24 mouse cellular contexts compared by ENCODE assay signal in the genomic region with DNA sequence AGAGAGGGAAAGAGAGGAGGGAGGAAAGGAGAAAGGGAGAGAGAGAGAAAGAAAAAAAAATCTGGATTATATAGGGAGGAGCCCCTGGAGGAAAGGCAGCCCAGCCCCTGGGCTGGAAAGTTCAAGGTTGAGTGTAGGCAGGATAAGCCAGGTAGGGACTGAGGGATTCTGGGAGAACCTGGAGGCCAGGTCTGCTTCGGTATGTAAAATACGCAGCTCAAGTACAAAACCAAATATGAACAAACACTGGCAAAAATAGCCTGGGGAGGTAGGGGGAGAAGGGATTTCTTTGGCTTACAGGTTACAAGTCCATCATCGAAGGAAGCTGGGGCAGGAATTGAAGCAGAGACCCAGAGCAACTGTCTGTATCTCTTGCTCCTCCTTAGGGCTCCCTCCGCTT. TPM values are rescaled to one million over a fixed set of nuclear protein-coding genes. Genes with fewer than 3 reads are reported as not detected.
DNase-seq lines count a peak whose midpoint lies in the region; ATAC-seq and TF ChIP-seq lines count a peak whose summit lies in the region.
"Had no signal": no experiment of that assay in that cellular context is flagged by ENCODE, and none has a peak within 500 bp of the region (broad histone marks: within the 10 kb centered on the region; RNA-seq: fewer than 3 reads in every experiment).

No protein-coding gene starts in this region.

- H3K27ac ChIP-seq in lung, postnatal 0 days (ENCODE audit: low read length), result 0 out of 2 replicates have a peak overlapping the region, but pooled peaks have one; percentile 21
- H3K27ac ChIP-seq: forebrain, embryonic 10.5 days; gastrocnemius, adult 2 months; heart, embryonic 15.5 days; hindbrain, embryonic 14.5 days had no signal

- ATAC-seq in lung, postnatal 0 days, result peak; percentile 76
- ATAC-seq: activated CD4-positive, CD25-positive, alpha-beta regulatory T cell, adult 4 months; forebrain, embryonic 14.5 days; forebrain, postnatal 0 days had no signal

- DNase-seq in heart, adult 11 months, result peak; percentile 22
- DNase-seq in heart, postnatal 25 days (ENCODE audit: low spot score), result no peak
- peak; percentile 12 for DNase-seq in lung, adult 2 months
- DNase-seq in lung, postnatal 4 days, result no peak
- DNase-seq in lung, postnatal 0 days (ENCODE audit: low spot score), result peak; percentile 60
- no peak for DNase-seq in spleen, adult 12 weeks (ENCODE audit: low spot score)
- DNase-seq in right cerebral cortex, postnatal 4 days, result no peak
- DNase-seq: adrenal gland, adult 8-10 months; adrenal gland, postnatal 25 days; cerebellum, adult 11-12 months; cerebellum, adult 8-10 months; cerebellum, postnatal 10 days; forebrain, postnatal 0 days; gastrocnemius, adult 2 months; gastrocnemius, postnatal 14 days; heart, adult 18-20 months; heart, postnatal 10 days; heart, postnatal 4 days had no signal

- H3K4me1 ChIP-seq in lung, adult 2 months (ENCODE audit: control insufficient read depth, insufficient read depth, low read length), result no peaks in the 10 kb centered on the region
- no peaks in the 10 kb centered on the region for H3K4me1 ChIP-seq in lung, postnatal 0 days (ENCODE audit: insufficient read depth, low read depth, low read length)
- H3K4me1 ChIP-seq: forebrain, embryonic 10.5 days had no signal

- 77% methylated on average over 4 of the region's 4 CpGs for WGBS in lung, adult 2 months
- WGBS in lung, postnatal 0 days, result 61% methylated on average over 4 of the region's 4 CpGs

- no peaks in the 10 kb centered on the region for H3K9me3 ChIP-seq in lung, postnatal 0 days (ENCODE audit: low read length)
- H3K9me3 ChIP-seq: forebrain, embryonic 10.5 days; heart, embryonic 12.5 days; heart, embryonic 15.5 days had no signal

- H3K36me3 ChIP-seq in lung, postnatal 0 days (ENCODE audit: insufficient read depth, low read length), result no peaks in the 10 kb centered on the region
- H3K36me3 ChIP-seq: forebrain, embryonic 10.5 days; heart, embryonic 12.5 days; heart, embryonic 15.5 days had no signal

- TF ChIP-seq EP300 in lung, postnatal 0 days (IDR thresholded peaks at IDR 0.05), result 0 out of 2 replicates have a peak, but pooled peaks have one; percentile 6

- H3K9ac ChIP-seq in lung, postnatal 0 days (replicated peaks; ENCODE audit: low read depth), result no peak overlapping the region
- H3K9ac ChIP-seq: forebrain, postnatal 0 days; heart, embryonic 12.5 days; heart, embryonic 15.5 days; hindbrain, embryonic 14.5 days had no signal

- no peaks in the 10 kb centered on the region for H3K27me3 ChIP-seq in lung, postnatal 0 days (replicated peaks; ENCODE audit: insufficient read depth, low read length)
- H3K27me3 ChIP-seq: heart, embryonic 12.5 days; heart, embryonic 15.5 days had no signal

- intact Hi-C loops in heart, postnatal 25 days (cut with DNase I), result no loop called here

- TF ChIP-seq CTCF in lung, adult 2 months (IDR thresholded peaks at IDR 0.05; ENCODE audit: insufficient read depth, low read length), result no peak
- TF ChIP-seq CTCF in lung, postnatal 0 days (IDR thresholded peaks at IDR 0.05), result no peak

- H3K4me3 ChIP-seq in lung, adult 2 months (replicated peaks; ENCODE audit: extremely low read depth, low read depth, low read length), result no peak overlapping the region
- H3K4me3 ChIP-seq in lung, postnatal 0 days (ENCODE audit: low read depth, low read length), result no peak overlapping the region
- H3K4me3 ChIP-seq: forebrain, embryonic 10.5 days; gastrocnemius, adult 2 months; heart, embryonic 12.5 days; heart, embryonic 15.5 days had no signal

- TF ChIP-seq POLR2A in lung, adult 2 months (IDR thresholded peaks at IDR 0.05; ENCODE audit: borderline replicate concordance, extremely low read depth, low read depth, low read length), result no peak

- H3K4me2 ChIP-seq in lung, postnatal 0 days (replicated peaks; ENCODE audit: low read depth, low read length), result no peak overlapping the region
- H3K4me2 ChIP-seq: heart, embryonic 12.5 days; heart, embryonic 15.5 days; hindbrain, embryonic 14.5 days had no signal

RNA-seq across cellular contexts. Expression of a gene that starts 5.0 kb away (rescaled TPM):
- total RNA-seq in heart, postnatal 25 days (2021), result 1,000 to 10,000 TPM; 2,867 to 3,123 TPM
- polyA plus RNA-seq in lung, adult 2 months (2012; rRNA removed), result 0.71 and 6.3 TPM in 2 replicates
- 5.5 and 9.0 TPM in 2 replicates for polyA plus RNA-seq in lung, postnatal 0 days (2015; fragmentation: Nextera tagmentation; extraction: Ambion mirVana)

Comparison
In these comparisons a context has a peak if more than half of its experiments do, and no peak if none do; other contexts are left out.
1. DNase-seq: peak in heart, adult 11 months (single experiment), lung, adult 2 months (single experiment) and lung, postnatal 0 days (single experiment); none in heart, postnatal 25 days (single experiment), lung, postnatal 4 days (0 of 2), spleen, adult 12 weeks (single experiment) and right cerebral cortex, postnatal 4 days (single experiment).